Mouse (Mus musculus) midbrain, postnatal 0 days (tissue): Measurements from ENCODE around the gene Sfmbt2. TPM values are rescaled to one million over a fixed set of nuclear protein-coding genes. Genes with fewer than 3 reads are reported as not detected.
A peak's percentile ranks its signal among the peaks of the same experiment; 100 is the strongest.

Source experiments
- ATAC-seq: fragments of 200-750 bp; cut with Nextera tagmentation; 2 replicates; pipeline ENCODE4 v1.8.0; 2017; ENCODE audit warnings: moderate number of reproducible peaks, mild to moderate bottlenecking, moderate TSS enrichment, moderate library complexity; ENCODE audit not compliant: low FRiP score
- DNase-seq: peaks from one replicate; pipeline ENCODE4 v3.0.0-alpha.2; 2015; ENCODE audit warnings: low spot score
- H3K27ac ChIP-seq: fragments of 300-500 bp; sonication (generic); 2 replicates; pipeline ENCODE4 v1.5.1; 2014; ENCODE audit warnings: low read depth, mild to moderate bottlenecking, low read length, mixed read lengths
- H3K27me3 ChIP-seq: fragments of 300-500 bp; sonication (generic); 2 replicates; pipeline ENCODE4 v1.6.1; 2014; ENCODE audit warnings: low read length, control low read depth, mixed read lengths; ENCODE audit not compliant: insufficient read depth
- H3K36me3 ChIP-seq: fragments of 300-500 bp; sonication (generic); 2 replicates; pipeline ENCODE4 v1.6.1; 2014; ENCODE audit warnings: low read length, control low read depth, mixed read lengths; ENCODE audit not compliant: insufficient read depth
- H3K4me1 ChIP-seq: fragments of 300-500 bp; sonication (generic); 2 replicates; pipeline ENCODE4 v1.6.1; 2014; ENCODE audit warnings: mild to moderate bottlenecking, control low read depth, antibody characterized with exemption, low read length, mixed read lengths; ENCODE audit not compliant: insufficient read depth
- H3K4me2 ChIP-seq: fragments of 300-500 bp; sonication (generic); 2 replicates; pipeline ENCODE4 v1.6.1; 2014; ENCODE audit warnings: low read depth, mild to moderate bottlenecking, low read length, mixed read lengths; ENCODE audit not compliant: poor library complexity, severe bottlenecking
- H3K4me3 ChIP-seq: fragments of 300-500 bp; sonication (generic); 2 replicates; pipeline ENCODE4 v1.5.1; 2014; ENCODE audit warnings: low read depth, mild to moderate bottlenecking, low read length, moderate library complexity
- H3K9ac ChIP-seq: fragments of 300-500 bp; sonication (generic); replicated peaks from 2 replicates; pipeline ENCODE4 v1.6.1; 2014; ENCODE audit warnings: mild to moderate bottlenecking, low read length, moderate library complexity, mixed read lengths; ENCODE audit not compliant: poor library complexity, severe bottlenecking
- H3K9me3 ChIP-seq: fragments of 300-500 bp; sonication (generic); 2 replicates; pipeline ENCODE4 v1.6.1; 2016; ENCODE audit warnings: low read length, control low read depth
- CTCF ChIP-seq: IDR thresholded peaks from 2 replicates; pipeline ENCODE4 v1.5.1; 2016; ENCODE audit warnings: antibody characterized with exemption, mild to moderate bottlenecking
- WGBS: fragments of 180-500 bp; shearing (Covaris S2); extraction: QIAGEN DNeasy Blood & Tissue Kit; methylation state at CpG from one replicate; pipeline ENCODE4 v1.1.7; 2014; 5-methylcytosine and 5-hydroxymethylcytosine counted together
- polyA plus RNA-seq: library from polyadenylated mRNA; unstranded; fragments of >200 nt; fragmentation: Nextera tagmentation; extraction: Ambion mirVana; gene quantifications from 2 replicates; pipeline ENCODE4 v1.2.1, GENCODE M21; 2015
- total RNA-seq: library from RNA; depleted of rRNA; stranded (reverse); fragments of >200 nt; gene quantifications from 2 replicates; pipeline ENCODE4 v1.2.3, GENCODE M21; 2014

Sfmbt2 gene
- total and polyA plus RNA-seq, 2 experiments from 2014 or later = 5.3 to 5.5 TPM

- H3K9me3 ChIP-seq = no peaks in the 10 kb centered on the region
- 0 out of 2 replicates have a peak overlapping the region, but pooled peaks have one; percentile 32 for H3K27ac ChIP-seq
- H3K27me3 ChIP-seq = peaks cover 28% of the 10 kb centered on the region
- H3K4me3 ChIP-seq = peak overlapping the region; percentile 66
- peak overlapping the region; percentile 94 for H3K4me2 ChIP-seq
- TF ChIP-seq CTCF = no peak
- WGBS = under 1% methylated on average over 33 of the region's 35 CpGs
- ATAC-seq (peak; percentile 22; the same call in 1 of the 2 replicates), DNase-seq (peak; percentile 34)
- no peaks in the 10 kb centered on the region for H3K36me3 ChIP-seq
- peak overlapping the region; percentile 60 for H3K9ac ChIP-seq
- 0 out of 2 replicates have a peak, but pooled peaks cover 3% of the 10 kb centered on the region for H3K4me1 ChIP-seq
Measured at GRCm38 (mm10) chr2:10372776-10373507, 2.6 kb downstream of the Sfmbt2 start.

- ATAC-seq (peak; percentile 21; the same call in 1 of the 2 replicates), DNase-seq (peak; percentile 51)
- Histone ChIP-seq H3K9ac (peak overlapping the region; percentile 1), H3K36me3 (no peaks in the 10 kb centered on the region), H3K9me3 (no peaks in the 10 kb centered on the region), H3K4me2 (peak overlapping the region; percentile 94), H3K4me3 (peak overlapping the region; percentile 66), H3K27ac (no peak overlapping the region), H3K4me1 (0 out of 2 replicates have a peak, but pooled peaks cover 3% of the 10 kb centered on the region), H3K27me3 (peaks cover 23% of the 10 kb centered on the region)
- WGBS = under 1% methylated on average over 30 of the region's 30 CpGs
- no peak for TF ChIP-seq CTCF
Measured at GRCm38 (mm10) chr2:10373508-10374206, 3.3 kb downstream of the Sfmbt2 start.

GRCm38 (mm10) chr2:10374207-10375023 is 4.1 kb downstream of the Sfmbt2 start:
- ATAC-seq = peak; percentile 68
- WGBS = under 1% methylated on average over 34 of the region's 34 CpGs
- TF ChIP-seq CTCF = peak; percentile 81
- Histone ChIP-seq H3K4me3 (peak overlapping the region; percentile 66), H3K9me3 (no peaks in the 10 kb centered on the region), H3K4me1 (0 out of 2 replicates have a peak, but pooled peaks cover 3% of the 10 kb centered on the region), H3K36me3 (no peaks in the 10 kb centered on the region), H3K4me2 (peak overlapping the region; percentile 94), H3K27me3 (peaks cover 23% of the 10 kb centered on the region), H3K27ac (no peak overlapping the region), H3K9ac (peak overlapping the region; percentile 44)
- peak; percentile 72 for DNase-seq

- H3K36me3 ChIP-seq = no peaks in the 10 kb centered on the region
- H3K9ac ChIP-seq = peak overlapping the region; percentile 44
- TF ChIP-seq CTCF = no peak
- peak overlapping the region; percentile 94 for H3K4me2 ChIP-seq
- H3K27me3 ChIP-seq = peaks cover 22% of the 10 kb centered on the region
- H3K4me1 ChIP-seq = 0 out of 2 replicates have a peak, but pooled peaks cover 3% of the 10 kb centered on the region
- no peaks in the 10 kb centered on the region for H3K9me3 ChIP-seq
- ATAC-seq (peak; percentile 53; the same call in 1 of the 2 replicates), DNase-seq (peak; percentile 38)
- WGBS = under 1% methylated on average over 22 of the region's 22 CpGs
- no peak overlapping the region for H3K27ac ChIP-seq
- H3K4me3 ChIP-seq = peak overlapping the region; percentile 66
Measured at GRCm38 (mm10) chr2:10375024-10375372, 4.7 kb downstream of the Sfmbt2 start.

- Histone ChIP-seq H3K9ac (no peak overlapping the region), H3K27me3 (no peaks in the 10 kb centered on the region), H3K4me1 (no peaks in the 10 kb centered on the region), H3K36me3 (no peaks in the 10 kb centered on the region; the same call in 1 of the 2 replicates), H3K4me2 (no peak overlapping the region), H3K9me3 (no peaks in the 10 kb centered on the region), H3K27ac (no peak overlapping the region), H3K4me3 (no peak overlapping the region)
- 91% methylated on average over 4 of the region's 4 CpGs for WGBS
- DNase-seq (no peak), ATAC-seq (no peak)
- TF ChIP-seq CTCF = no peak
Measured at GRCm38 (mm10) chr2:10389988-10390387, 19.7 kb downstream of the Sfmbt2 start.
